Mouse (Mus musculus): ENCODE results near the gene Mdn1.

The Mdn1 gene

GRCm38 (mm10) chr4:32656918-32657662 lies at the start of gene Mdn1:
TSS of gene Mdn1 (plus strand) at chr4:32657119.
- DNase-seq (ENCODE audit: extremely low spot score, low spot score), result peak; percentile 98

DNA sequence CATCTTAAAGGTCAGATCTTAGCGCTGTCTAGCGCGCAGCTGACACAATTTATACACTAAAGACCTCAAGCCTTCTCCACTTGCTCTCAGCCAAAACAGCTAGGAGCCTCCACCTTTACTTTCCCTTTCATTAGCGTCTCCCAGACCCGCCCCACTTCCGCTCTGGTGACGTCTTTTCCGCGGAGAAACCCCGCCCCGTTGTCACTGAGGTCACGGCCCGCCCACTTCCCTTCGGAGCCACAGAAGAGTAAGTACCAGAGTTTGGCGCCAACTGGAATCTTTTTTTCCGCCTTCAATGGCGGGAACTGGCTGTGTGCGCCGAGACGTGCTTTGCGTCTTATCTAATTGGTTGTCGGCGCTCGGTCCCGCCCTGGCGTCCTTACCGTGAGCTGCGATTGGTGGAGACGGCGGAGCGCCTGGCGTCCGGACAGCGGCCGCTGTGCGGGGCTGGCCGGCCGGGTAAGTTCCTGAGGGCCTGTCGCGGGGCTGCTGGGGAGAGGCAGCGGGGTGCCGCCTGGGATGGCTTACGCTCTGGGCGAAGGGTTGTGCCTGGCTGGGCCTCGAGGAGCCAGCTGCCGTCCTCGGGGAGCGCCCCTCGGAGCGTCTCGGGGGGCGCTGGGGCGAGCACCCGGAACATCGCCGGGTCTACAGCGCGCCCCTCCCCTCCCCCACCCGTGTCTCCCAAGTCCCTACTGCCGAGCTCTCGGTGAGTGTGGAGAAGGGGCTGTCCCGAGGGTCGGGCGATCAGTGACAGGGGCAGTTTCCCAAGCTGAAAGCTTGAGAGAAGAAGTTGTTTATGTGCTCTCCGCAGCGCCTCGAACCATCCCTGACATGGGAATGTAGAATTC lies 41.7 kb upstream of the Mdn1 start, which contains the start of gene Casp8ap2:
Gene Casp8ap2, plus strand, starts transcription at position 418 of the 848 bp plus-strand sequence.
- peak; percentile 99 for DNase-seq (ENCODE audit: extremely low spot score, low spot score)

- DNase-seq (ENCODE audit: extremely low spot score, low spot score), result no peak
These were observed 35.3 kb upstream of the Mdn1 start for GRCm38 (mm10) chr4:32621637-32622036.

GRCm38 (mm10) chr4:32651669-32652068 lies 5.2 kb upstream of the Mdn1 start:
- DNase-seq (ENCODE audit: extremely low spot score, low spot score), result no peak

- DNase-seq (ENCODE audit: extremely low spot score, low spot score), result no peak
These were observed 594 bp upstream of the Mdn1 start for GRCm38 (mm10) chr4:32656146-32656904.

GRCm38 (mm10) chr4:32665843-32666242 lies 8.9 kb downstream of the Mdn1 start:
- DNase-seq (ENCODE audit: extremely low spot score, low spot score), result no peak

- no peak for DNase-seq (ENCODE audit: extremely low spot score, low spot score)
These were observed 11.4 kb downstream of the Mdn1 start for GRCm38 (mm10) chr4:32668291-32668690.

GRCm38 (mm10) chr4:32669825-32670224 lies 12.9 kb downstream of the Mdn1 start:
- DNase-seq (ENCODE audit: extremely low spot score, low spot score), result no peak

DNA sequence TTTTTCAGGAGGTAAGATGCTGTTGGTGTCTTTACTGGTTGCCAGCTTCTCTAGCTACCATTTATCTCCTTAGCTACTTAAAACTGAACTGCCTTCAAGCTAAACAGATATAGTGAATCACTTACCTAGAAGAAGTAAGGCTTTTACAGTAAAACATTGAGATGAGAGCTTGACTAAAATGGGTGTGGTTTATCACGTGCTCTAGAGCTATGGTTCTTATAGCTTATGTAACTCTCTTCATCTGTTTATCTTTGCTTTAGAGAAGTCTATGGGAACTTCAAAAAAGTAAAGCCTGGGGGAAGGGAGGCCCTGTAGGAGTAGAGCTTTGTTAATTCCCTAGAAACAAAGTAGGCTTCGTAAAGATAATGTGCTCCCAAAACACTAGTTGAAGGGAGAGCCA lies 17.1 kb downstream of the Mdn1 start:
- DNase-seq (ENCODE audit: extremely low spot score, low spot score), result no peak

GRCm38 (mm10) chr4:32677471-32677870 lies 20.6 kb downstream of the Mdn1 start:
- no peak for DNase-seq (ENCODE audit: extremely low spot score, low spot score)

- no peak for DNase-seq (ENCODE audit: extremely low spot score, low spot score)
These were observed 23.9 kb downstream of the Mdn1 start for GRCm38 (mm10) chr4:32680843-32681242.

GRCm38 (mm10) chr4:32682471-32682870 lies 25.6 kb downstream of the Mdn1 start:
- no peak for DNase-seq (ENCODE audit: extremely low spot score, low spot score)

GRCm38 (mm10) chr4:32683061-32683582 lies 26.2 kb downstream of the Mdn1 start:
- no peak for DNase-seq (ENCODE audit: extremely low spot score, low spot score)

- DNase-seq (ENCODE audit: extremely low spot score, low spot score), result no peak
These were observed 60.8 kb downstream of the Mdn1 start for GRCm38 (mm10) chr4:32717733-32718132.

DNA sequence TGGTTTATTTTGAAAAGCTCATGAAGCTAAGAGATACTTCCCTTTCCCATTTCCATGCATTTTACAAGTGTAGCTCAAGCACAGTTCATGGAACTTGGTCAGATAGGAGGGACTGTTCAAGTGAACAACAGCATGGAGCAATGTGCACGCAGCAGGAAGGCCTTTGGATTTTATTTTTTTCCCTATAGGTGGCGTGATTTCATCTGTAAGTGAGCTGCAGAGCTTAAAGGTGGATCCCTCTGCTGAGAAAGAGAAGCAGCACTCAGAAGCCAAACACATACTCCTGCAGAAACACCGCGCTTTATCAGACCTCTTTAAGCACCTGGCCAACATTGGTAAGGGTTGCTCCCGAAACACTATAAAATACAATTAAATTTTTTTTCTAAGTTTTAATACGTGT lies 88.5 kb downstream of the Mdn1 start:
- no peak for DNase-seq (ENCODE audit: extremely low spot score, low spot score)

GRCm38 (mm10) chr4:32748396-32748795 lies 91.5 kb downstream of the Mdn1 start:
- DNase-seq (ENCODE audit: extremely low spot score, low spot score), result no peak

- DNase-seq (ENCODE audit: extremely low spot score, low spot score), result no peak
These were observed 93.8 kb downstream of the Mdn1 start for GRCm38 (mm10) chr4:32750711-32751110.

- no peak for DNase-seq (ENCODE audit: extremely low spot score, low spot score)
These were observed 100.5 kb downstream of the Mdn1 start for GRCm38 (mm10) chr4:32757430-32757829.

DNA sequence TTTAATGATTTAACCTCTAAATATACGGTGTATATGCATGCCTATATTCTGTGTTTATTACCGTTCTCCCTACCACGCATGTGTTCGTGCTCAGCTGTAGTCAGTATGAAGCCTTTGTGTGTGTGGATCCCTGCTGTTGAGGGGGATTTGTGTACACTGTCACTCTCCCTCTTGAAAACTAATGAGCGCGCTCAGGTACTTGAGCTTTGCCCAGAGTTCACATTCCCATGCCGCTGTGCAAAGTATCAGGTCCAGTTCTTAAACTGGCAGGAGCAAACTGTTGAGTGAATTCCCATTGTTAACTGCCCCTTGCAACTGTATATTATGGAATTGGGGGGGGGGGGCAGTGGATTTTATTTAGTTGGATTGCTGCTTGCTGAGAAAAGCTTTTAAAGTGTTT lies 110.6 kb downstream of the Mdn1 start:
- no peak for DNase-seq (ENCODE audit: extremely low spot score, low spot score)

DNA sequence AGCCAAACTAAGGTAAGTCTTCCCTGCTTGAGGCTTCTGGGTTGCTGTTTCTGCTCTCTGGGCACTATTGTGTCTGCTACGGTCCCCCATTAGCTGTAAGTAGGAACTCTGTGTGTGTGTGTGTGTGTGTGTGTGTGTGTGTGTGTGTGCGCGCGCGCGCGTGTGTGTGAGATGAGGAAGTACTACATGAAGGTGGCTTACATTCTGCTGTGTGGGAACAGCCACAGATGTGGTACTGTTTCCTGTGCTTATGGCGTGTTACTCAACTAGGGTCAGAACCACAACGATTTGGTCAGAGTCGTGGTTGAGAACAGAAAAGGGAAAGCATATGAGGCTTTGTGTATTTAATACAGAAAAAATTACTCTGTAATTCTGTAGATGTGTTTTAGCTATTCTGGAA lies 111.1 kb downstream of the Mdn1 start:
- DNase-seq (ENCODE audit: extremely low spot score, low spot score), result no peak

DNA sequence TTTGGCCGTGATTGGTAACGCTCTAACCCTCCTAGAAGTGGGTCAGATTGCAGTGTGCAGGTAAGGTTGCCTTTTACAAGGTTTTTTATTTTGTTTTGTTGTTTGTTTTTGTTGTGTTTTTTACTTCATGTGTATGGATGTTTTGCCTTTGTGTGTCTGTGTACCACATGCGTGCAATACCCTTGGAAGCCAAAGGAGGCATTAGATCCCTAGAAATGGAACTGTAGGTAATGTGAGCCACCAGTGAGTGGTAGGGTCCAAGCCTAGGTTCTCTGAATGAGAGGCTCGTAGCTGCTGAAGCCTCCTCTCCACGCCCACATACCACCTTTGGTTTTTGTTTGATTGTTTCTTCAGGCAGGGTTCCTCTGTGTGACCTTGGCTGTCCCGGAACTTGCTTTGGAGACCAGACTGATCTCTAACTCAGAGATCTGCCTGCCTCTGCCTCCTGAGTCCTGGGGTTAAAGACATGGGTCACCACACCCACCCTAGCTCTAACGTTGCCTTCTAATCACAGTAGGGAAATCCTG lies 113.4 kb downstream of the Mdn1 start:
- DNase-seq (ENCODE audit: extremely low spot score, low spot score), result no peak

Measured in neural tube, embryonic 10.5 days (tissue).